Mouse (Mus musculus) large intestine, adult 2 months (tissue): ENCODE results near the gene Myh6. TPM values are rescaled to one million over a fixed set of nuclear protein-coding genes. Genes with fewer than 3 reads are reported as not detected.
"Not testable (repeated sequence)": the region's sequence is repeated elsewhere in the genome, so short reads cannot be mapped to it uniquely, and the experiment has no call there.

Experiments
- DNase-seq: peaks from one replicate; pipeline ENCODE4 v3.0.0-alpha.2; 2012; ENCODE audit warnings: low read depth, low spot score
- WGBS: fragments of 180-500 bp; shearing (Covaris S2); methylation state at CpG from one replicate; pipeline ENCODE4 v1.1.7; 2018; 5-methylcytosine and 5-hydroxymethylcytosine counted together
- polyA plus RNA-seq: library from polyadenylated mRNA; depleted of rRNA; stranded (reverse); fragments of >200 nt; gene quantifications from 2 replicates; pipeline ENCODE4 v1.2.3, GENCODE M21; 2012

Myh6 gene
- polyA plus RNA-seq, 1 experiment: 0.07 TPM

- DNase-seq: no peak
- 59% methylated on average over 10 of the region's 10 CpGs for WGBS
These were observed 6.0 kb downstream of the Myh6 start for GRCm38 (mm10) chr14:54960769-54961168.

DNA sequence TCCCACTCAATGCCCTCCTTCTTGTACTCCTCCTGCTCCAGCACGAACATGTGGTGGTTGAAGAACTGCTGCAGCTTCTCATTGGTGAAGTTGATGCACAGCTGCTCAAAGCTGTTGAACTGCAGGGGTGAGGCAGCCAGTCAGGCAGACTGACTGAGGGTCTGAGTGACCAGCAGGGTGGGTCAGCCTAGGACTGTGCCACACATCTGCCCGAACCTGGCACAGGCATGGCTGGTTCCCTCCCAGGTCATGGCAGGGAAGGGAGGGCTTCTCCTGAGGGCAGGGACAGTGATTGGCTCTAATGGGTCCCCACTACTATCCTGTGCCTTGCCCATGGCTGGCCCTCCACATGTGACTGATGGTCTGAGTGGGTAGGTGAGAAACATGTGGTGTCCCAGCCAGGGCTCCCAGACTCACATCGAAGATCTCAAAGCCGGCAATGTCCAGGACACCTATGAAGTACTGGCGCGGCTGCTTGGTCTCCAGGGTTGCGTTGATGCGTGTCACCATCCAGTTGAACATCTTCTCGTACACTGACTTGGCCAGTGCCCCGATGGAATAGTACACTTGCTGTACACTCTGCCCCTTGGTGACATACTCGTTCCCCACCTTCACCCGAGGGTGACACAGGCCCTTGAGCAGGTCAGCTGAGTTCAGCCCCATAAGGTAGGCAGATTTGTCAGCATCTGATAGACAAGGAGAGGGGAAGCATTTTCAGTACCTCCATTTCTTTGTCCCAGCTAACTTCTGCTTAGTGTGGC lies 6.7 kb downstream of the Myh6 start:
- not testable (repeated sequence) for DNase-seq
- WGBS: 87% methylated on average over 12 of the region's 12 CpGs

GRCm38 (mm10) chr14:54959197-54959596 lies 7.5 kb downstream of the Myh6 start:
- no peak for DNase-seq
- 87% methylated on average over 3 of the region's 3 CpGs for WGBS

GRCm38 (mm10) chr14:54958503-54958902 lies 8.2 kb downstream of the Myh6 start:
- DNase-seq: no peak
- WGBS: 71% methylated on average over 4 of the region's 4 CpGs

GRCm38 (mm10) chr14:54956533-54956932 lies 10.2 kb downstream of the Myh6 start:
- no peak for DNase-seq
- WGBS: 71% methylated on average over 9 of the region's 9 CpGs

DNA sequence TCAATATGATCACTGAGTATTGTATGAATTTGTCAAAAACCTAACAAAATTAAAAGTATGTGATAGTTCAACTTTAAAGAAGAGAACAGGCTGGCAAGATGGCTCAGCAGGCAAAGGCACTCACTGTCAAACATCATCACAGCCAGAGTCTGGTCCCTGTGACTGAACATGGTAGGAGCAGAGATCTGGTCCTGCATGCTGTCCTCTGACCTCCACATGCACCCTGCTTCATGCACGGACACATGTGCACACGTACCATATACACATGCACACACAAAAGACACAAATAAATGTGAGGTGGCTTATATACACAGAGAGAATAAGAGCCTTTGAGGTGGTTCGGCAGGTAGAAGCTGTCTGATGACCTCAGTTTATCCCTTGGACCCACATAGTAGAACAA lies 11.2 kb downstream of the Myh6 start:
- no peak for DNase-seq
- 74% methylated on average over 3 of the region's 3 CpGs for WGBS

GRCm38 (mm10) chr14:54954474-54954873 lies 12.3 kb downstream of the Myh6 start:
- DNase-seq: no peak
- 78% methylated on average over 3 of the region's 3 CpGs for WGBS

DNA sequence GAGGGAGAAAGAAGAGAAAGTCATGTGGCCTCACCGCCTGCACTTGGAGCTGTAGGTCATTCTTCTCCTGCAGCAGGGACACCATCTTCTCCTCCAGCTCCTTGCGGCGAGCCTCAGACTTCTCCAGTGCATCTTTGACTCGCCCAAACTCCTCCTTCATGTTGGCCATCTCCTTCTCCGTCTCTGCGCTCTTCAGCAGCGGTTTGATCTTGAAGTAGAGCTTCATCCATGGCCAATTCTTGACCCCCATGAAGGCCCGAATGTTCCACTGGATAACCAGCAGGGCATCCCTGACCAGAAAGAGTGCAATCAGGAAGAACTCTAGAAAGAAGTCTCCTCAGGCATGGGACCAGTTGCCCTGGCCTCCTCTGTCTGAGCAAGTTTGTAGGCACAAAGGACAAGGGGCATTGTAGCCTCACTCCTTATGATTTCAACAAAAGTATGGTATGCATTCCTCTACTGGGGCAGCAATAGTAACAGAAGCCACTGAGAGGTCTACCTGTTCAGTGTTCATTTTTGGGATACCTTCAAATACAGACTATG lies 13.0 kb downstream of the Myh6 start:
- 87% methylated on average over 8 of the region's 8 CpGs for WGBS
- no peak for DNase-seq

DNA sequence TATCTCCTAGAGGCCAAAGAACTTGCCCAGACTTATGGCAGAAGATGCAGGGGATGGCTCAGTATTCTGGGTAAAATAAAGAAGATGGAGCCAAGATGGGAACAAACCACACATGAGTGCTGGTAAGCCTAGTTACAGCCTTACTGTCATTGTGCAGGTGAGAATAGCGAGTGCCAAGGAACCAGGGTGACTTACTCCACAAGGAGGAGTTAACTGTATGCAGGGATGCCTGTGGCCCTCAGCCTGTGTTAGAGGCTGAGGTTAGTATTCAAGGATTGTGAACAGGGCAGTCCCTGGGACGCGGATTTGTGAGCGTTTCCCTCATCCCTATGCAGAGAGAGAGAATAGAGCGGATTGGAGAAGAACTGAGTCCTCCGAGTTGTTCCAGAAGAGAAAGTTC lies 15.1 kb downstream of the Myh6 start:
- DNase-seq: no peak
- WGBS: 87% methylated on average over 6 of the region's 6 CpGs

DNA sequence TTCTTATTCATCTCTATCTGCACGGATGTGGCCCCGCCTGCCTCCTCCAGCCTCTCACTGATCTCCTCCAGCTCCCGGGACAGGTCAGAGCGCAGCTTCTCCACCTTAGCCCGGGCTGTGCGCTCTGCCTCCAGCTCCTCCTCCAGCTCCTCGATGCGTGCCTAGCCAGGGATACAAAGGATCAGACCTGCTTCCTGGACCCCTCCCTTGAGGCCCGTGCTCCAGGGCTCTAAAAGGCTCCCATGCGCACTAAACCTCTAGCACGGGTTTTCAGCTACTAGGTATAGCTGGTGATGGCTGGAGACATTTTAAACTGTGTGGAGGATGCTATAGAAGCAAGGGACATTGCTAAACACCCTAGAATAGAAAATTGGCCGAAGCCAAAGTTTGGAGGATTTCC lies 16.2 kb downstream of the Myh6 start:
- DNase-seq: no peak
- WGBS: 52% methylated on average over 12 of the region's 12 CpGs

GRCm38 (mm10) chr14:54948781-54949180 lies 17.9 kb downstream of the Myh6 start:
- WGBS: 81% methylated on average over 9 of the region's 9 CpGs
- no peak for DNase-seq

- not testable (repeated sequence) for DNase-seq
- WGBS: 84% methylated on average over 11 of the region's 11 CpGs
These were observed 19.7 kb downstream of the Myh6 start for GRCm38 (mm10) chr14:54947008-54947407.

GRCm38 (mm10) chr14:54945975-54946704 lies 20.6 kb downstream of the Myh6 start:
- DNase-seq: no peak
- 72% methylated on average over 19 of the region's 19 CpGs for WGBS

- WGBS: 64% methylated on average over 2 of the region's 2 CpGs
- DNase-seq: no peak
These were observed 21.8 kb downstream of the Myh6 start for GRCm38 (mm10) chr14:54944939-54945338.

DNA sequence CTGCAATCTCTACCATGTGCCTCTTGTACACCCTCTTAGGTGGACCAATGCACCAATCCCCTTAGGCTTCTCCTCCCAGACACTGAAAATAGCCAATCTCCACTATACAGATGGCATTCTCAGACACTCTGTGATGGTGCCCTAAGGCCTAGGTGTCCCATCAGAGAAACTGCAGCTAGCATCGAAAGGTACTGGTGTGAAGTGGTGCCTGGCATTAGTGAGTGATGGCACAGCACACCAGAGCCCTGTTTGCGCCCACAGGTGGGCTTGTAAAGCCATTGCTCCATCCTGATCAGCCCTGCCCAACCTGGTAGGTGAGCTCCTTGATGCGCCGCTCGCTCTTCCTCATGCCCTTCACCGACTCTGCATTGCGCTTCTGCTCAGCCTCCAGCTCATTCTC lies 22.8 kb downstream of the Myh6 start:
- 93% methylated on average over 7 of the region's 7 CpGs for WGBS
- no peak for DNase-seq

DNA sequence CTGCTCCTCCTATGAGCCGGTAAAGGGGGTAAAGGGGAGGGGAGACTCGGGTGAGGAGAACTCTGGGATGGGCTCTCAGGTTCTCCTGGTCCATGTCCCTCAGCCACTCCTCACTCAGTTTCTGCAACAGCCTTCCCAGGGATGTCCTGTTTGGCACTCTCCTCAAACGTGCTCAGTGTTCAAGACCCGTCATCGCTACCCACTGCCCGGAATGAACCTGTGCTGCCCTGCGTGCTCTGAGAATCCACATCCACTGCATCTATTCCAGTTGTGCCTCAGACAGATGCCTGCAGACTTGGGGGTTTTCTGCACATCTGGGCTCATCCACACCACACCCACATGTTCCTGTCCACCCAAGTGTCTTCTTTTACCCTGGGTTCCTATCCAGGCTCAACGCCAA lies 24.2 kb downstream of the Myh6 start:
- DNase-seq: no peak
- WGBS: 80% methylated on average over 8 of the region's 8 CpGs

DNA sequence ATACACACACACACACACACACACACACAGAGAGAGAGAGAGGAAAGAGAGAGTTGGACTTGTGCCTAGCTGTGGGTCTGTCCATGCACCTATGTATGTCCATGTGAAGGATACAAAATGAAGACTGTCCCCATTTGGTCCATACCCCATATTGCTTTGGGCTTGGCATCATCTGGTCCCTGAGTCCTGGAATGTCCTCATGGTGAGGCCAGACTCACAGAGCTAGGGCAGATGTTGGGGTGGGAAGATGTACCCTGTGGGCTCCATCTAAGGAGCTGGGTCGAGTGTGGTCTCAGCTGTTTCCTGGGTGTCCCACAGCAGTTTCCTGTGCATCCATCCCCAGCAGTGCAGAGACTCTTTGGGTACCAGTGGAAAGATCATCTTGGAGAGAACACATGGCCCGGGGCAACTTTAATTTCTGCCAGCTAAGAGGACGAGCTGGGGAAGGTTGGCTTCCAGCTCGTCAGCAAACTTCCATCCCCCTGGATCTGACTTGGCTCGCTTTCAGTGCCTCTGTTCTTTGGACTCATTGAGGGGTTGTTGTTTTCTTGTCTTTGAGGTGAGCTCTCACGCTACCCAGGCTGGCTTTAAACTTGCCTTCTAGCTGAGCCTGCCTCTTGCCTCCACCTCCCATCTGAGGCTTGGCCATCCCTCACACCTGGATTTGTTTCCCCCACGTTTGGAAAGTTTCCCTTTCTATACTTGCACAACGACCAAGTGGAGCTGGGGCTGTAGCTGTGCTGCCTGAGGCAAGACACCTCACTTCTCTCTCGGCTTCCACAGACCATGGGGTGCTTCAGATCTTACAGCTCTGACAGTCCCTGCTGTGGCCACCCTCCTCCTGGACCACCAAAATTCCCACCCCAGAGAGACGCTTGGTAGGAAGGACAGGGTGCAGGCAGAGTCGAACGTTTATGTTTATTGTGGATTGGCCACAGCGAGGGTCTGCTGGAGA lies 25.4 kb downstream of the Myh6 start:
- no peak for DNase-seq
- 42% methylated on average over 13 of the region's 13 CpGs for WGBS

- DNase-seq: no peak
- 76% methylated on average over 3 of the region's 3 CpGs for WGBS
These were observed 26.6 kb downstream of the Myh6 start for GRCm38 (mm10) chr14:54940176-54940530.

DNA sequence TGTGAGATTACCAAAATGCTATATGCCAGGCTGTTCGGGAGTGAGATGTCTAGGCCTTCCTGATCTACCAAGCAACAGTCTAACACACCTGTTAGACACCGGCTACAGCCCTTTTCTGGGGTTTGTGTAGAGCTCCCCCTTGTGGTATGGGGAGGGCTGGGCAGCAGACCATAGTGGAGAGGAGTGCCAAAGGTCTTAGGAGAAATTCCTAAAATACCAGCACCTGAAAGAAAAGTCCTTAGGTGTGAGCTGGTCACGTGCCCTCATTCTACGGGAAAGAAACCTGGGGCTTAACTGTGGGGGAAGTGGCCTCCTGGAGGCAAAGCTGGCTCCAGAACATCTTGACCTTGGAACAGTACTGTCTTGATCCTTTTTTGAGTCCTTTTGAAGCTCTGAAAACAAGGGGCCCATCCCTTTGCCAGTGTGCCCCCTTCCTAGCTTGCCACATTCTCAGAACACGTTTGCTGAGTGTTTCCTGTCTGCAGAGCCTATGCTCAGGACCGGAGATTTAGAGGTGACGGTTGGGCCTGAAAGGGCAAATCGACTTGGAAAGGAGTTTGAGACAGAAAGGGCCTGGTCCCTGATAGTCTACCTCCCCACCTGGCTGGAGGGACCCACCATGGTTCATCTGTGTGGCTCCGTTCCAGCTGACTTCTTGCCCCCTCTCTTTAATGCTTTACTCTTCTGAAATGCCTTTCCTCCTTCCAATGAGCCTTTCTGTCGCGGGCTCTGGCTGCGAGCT lies 27.1 kb downstream of the Myh6 start:
- DNase-seq: peak; percentile 46
- 52% methylated on average over 12 of the region's 12 CpGs for WGBS
